Mouse (Mus musculus): ENCODE measurements around the gene Bco2.

The Bco2 gene

DNA sequence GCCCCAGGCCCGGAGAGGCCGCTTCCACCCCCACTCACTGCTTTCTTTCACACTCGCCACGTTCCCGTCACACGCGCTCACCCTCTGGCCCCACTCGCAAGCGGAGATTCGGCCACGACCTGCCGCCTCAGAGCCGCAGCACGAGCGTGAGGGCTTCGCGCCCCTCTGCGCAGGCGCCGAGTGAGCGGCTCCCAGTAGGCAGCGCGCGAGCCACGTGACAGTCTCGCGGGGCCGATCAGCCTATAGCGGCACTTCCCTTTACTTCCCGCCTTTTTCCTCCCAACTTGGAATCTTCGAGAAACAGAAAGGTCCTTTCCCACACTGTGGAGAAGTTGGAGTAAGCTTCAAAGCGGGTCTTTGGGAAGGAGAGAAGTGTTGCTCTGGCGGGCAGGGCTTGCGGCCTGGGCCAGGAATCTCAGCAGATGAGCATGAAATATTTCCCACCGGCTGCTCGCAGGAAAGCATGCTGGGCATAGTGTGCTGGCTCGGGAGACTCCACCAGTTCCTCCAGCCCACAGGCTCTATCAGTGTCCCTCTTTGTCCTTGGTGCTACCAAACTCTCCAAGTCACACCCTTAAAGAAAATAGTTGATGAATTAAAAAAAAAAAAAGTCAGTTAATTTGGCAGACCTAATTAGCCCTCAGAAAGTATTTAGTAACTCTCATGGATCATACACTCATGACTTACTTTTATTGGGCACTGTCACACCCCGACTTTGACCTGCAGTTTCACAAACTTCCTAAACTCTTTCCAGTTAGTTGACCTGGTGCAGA, 6.3 kb upstream of the Bco2 start, which contains the start of gene Tex12:
Tex12 (minus strand) TSS at position 181 of the 773 bp plus-strand sequence.
- no peak for DNase-seq

DNA sequence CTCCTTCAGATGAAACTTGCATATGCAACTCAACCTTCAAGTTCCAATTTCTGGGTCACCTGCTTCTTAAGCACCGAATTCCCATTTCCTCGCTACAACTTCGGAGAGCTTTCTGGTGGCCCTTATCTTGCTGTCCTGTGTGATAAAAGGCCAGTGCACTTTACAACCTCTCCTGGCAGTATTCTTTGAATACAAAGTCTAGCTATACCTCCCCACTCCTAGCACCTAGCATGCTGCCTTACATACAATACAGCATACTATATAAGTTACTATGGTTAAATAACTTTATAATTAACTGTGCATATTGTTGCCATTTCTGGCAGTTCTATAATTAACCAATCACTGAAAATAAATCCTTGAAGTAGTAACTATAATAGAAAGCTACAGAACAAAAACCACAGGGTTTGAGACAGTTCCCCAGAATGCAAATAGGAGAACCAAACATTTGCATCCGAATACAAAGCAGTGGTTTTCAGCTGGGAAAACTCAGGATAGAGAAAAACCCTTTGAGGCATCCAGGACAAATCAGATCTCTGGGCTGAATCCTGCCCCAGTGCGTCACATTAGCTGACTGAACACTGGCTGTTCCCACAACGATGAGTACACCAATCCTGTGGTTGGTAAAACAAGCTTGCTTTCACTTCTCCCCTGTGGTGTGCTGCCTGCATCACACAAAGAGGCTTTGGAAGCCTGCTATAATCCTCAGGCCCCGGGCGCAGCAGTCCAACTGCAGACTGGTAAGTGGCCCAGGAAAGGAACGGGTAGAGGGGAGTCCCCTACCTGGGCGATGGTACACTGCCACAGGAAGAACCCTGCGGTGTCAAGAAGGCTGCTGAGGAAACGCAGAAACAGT, 514 bp downstream of the Bco2 start, which contains the start of gene Il18:
Il18 (plus strand) TSS at position 587 of the 853 bp plus-strand sequence.
- DNase-seq = peak; percentile 33

DNA sequence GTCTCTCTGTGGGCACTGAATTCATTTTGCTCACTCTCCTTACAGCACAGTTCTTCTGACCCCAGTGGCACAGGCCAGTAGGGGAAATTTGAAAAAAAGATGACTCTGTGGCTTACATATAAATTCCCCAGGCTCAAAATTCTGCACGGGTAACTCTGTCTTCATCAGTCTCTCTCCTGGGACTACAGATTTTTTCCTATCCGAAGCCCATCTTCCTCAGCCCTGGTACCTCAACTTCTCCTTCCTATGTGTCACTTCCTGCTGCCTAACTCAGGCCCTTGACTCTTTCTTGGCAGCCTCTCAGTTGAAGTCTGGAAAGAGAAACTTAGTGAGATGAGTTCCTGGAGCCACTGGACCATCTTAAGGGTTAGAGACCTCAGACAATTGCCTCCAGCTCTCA, 1.4 kb downstream of the Bco2 start:
- no peak for DNase-seq

DNA sequence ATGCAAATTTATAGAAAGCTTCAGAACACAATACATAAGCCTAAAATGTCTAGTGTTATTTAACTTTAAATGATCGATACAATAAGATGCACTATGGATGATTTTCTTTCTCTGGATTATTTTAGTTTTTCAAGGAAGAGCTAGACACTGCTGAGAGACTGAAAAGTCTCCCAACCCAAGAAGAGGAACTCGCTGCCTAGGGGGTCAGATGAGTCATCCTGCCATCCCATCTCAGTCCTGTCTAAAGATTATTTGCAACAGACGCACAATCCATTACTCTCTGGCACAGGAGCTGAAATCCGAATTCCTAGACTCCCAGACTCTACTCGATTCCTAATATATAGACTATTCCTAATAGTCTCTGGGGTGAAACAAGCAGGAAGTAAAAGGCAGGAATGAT, 2.8 kb downstream of the Bco2 start:
- no peak for DNase-seq

DNA sequence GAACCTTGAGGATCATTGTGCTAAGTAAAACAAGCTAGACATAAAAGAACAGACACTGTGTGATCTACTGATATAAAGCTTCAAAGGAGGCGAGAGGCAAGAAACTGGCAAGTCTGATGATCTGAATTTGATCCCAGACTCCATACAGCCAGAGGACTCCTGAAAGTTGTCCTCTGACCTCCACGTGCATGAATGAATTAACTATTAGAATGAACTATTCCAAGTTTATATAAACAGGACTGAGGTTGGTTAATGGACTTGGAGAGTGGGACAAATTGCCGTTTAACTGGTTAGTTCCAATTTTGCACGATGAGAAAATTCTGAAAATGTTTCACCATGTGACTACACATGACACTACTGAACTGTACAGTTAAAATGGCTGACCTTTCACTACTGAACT, 6.0 kb downstream of the Bco2 start:
- no peak for DNase-seq

DNA sequence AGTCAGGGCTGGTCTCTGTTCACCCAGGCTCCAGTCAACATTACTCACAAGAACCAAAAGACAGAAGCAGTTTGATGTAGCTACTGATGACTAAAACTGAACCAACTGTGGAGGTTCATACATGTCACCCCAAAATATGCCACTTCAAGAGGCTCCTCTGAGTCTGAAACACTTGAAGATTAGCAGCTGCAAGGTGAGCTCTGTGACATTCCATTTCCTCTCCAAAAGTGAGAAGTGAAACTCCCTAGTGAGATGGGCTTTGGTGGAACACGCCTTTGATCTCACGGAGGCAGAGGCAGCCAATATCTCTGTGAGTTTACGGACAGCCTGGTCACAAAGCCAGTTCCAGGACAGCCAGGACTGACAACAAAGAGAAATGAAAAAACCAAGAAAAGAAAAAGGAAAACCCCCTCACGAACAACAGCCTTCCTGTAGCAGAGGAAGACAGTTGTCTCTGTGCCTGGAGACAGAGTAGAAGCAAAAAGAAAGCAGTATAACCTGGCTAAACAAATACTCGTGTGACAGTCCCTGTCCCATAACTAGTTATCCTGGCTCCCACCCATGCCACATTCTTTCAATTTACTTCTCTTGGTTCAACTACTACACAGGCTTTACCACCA, 7.0 kb downstream of the Bco2 start:
- DNase-seq = no peak

DNA sequence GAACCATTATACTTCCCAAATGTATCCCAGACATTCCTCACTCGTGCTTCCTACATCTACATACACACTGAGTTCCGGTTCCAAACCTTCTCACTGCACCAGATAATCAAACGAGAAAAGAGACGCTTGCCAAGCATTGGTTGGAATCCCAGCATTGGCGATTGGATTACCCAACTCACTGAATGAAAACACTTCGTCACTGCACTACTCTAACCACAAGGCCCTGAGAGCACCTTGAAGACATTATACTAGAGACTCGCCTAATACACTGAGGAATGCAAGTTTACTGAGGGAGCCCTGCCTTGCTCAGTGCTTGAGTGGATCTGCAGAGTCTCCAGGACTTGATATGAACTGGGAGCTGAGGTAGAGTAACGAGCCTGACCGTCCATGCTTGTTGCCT, 12.6 kb downstream of the Bco2 start:
- no peak for DNase-seq

DNA sequence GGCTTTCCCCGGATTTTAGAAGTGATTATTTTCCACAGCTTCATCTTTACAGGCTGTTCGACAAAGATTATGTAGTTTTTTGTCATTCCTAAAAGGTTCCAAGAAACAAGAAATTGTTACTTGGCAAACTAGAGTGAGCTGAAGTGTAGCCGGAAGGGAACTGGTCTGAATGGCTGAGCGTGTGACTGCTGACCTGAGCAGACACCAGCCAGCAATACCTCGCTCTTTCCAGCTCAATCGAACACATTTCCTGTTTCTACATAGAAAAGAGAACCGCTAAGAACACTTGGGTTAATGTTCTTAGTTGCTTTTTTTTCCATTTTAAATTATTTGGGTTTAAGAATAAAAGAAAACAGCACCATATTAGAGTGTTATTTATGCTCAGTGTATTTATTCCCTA, 14.8 kb downstream of the Bco2 start:
- DNase-seq = no peak

DNA sequence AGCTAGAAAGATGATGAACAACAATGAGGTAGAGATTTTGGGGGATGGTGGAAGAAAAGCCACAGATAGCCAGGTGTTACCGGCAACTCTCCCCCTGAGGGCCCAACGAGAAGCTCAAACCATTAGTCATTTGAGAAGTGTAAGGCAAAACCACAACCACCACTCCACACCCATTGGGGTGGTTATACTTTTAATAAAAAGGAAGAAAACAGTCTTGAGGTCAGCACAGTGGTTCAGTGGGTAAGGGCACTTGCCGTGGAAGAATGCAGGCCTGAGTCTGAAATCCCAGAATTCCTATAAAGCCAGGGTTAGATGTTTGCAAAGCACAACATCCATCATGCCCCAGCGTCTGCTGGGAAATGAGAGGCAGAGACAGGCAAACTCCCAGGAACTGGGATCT, 17.7 kb downstream of the Bco2 start:
- DNase-seq = no peak

DNA sequence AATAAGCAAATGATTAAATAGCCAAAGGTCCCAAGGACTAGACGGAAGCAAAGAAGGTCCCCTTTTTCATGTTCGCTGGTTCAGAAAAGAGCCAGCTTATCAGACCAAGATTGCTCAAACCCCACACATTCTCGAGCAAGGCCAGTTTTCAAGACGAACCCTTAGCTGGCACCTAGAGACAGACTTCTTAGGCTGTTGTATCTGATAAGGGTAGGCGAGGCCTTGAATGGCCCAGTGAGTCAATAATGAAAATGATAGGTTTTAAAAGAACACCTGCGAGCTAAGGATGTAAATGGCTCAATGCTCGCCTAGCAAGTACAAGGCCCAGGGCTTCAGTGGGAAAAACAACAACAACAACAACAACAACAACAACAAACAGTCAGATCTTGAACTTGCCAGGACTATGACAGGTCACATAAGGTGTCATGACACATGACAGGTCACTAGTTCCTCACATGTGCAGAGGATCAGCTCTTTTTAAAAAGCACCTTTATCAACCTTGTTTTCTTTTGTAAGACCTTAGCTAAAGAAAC, 18.3 kb downstream of the Bco2 start:
- DNase-seq = no peak

DNA sequence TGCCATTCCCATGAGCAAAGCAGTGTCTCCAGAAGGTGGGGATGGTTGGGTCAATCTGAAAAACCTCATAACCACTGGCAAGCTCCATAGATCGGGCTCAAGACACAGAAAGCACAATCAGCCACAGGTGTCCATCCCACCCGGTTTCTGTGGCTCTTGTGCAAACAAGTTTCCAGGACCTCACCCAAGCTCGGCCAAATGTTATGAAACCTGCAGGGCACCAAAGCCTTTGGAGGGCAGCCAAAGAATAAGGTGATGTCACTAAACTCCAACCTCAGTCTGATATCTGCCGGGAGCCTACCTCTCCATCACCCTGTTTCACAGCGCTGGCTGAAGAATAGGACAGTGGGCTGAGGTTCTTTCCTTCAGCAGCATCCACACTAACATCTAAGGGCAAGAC, 19.1 kb downstream of the Bco2 start:
- DNase-seq = no peak

DNA sequence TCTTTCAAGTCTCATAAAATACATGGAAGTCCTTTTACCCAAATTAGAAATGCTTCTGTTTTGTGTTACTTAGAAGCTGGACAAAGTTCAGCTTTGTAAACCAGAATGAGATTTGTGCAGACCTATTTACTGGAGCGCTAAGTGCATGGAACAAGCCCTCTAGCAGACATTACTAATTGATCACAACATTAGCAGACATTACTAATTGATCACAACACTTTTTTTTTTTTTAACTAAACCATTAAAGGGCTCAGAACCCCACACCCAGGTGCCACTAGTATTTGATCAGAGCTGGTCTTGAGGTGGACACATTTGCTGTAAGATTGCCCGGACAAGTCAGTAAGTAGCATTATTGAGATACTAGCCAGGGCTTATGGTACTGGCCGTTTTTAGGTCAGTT, 21.2 kb downstream of the Bco2 start:
- no peak for DNase-seq

DNA sequence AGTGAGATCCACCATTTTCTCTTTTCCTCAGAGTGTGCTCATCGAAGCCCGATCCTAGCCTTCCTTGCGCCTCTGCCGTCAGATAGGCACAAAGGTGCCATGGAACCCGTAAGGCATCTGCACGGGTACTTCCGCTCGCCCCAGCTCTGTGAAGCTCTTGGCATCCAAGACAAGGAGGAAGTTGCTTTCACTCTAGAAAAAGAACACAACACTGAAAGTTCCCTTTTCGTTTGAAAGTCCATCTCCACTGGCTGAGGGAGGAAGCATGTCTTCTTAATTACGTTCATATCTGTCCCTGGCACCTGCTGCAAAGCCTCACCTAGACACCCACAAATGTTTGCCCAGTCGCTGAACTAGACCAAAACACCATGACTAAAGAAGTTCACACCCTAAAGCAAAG, 21.7 kb downstream of the Bco2 start:
- no peak for DNase-seq

DNA sequence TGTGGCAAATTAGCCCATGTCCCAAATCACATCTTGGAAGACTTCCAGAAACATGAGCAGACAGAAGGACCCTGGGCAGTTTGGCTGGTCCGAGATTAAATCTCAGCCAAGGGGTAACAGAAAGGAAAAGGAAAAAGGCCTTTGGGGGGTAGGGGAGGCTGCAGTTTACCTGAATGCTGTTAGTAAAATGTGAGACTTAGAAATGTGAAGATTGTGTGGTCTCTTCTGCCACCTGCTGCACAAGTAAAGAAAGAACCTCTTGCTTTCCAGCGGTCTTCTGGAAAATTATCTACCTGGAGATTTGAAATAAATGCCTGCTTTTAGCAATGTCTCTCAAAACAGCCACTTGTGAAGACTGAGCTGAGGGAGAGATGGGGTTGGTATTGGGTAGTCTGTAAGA, 24.1 kb downstream of the Bco2 start:
- DNase-seq = no peak

DNA sequence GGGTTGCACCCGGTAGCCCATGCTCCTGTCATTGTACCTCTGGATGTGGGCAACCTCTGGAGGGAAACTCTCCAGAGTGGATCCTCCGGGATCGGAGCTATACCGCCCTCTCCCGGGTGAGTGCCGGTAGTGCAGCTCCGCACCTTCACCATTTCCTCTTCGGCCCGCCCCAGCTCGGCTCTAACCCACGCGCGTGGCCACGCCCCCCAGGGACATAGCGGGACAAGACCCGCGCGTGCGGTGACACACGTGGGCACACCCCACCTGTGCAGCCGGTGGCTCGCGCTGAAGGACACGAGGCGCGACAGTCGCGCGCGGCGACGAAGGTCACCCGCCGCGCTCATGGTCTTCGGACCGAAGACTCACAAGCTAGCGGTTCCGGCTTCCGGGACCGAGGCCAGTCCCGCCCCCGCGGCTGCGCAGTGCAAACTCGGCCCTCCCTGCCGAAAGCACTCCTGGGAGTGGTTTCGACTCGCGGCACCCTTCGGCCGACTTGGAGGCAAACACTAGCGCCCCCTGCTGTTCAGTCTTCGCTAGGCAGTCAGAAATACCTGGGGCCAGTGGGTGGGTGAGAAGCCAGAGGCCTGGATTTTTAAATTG, 26.6 kb downstream of the Bco2 start, which contains the start of gene Pts:
Pts (minus strand) TSS at position 432 of the 600 bp plus-strand sequence.
- DNase-seq = peak; percentile 98

DNA sequence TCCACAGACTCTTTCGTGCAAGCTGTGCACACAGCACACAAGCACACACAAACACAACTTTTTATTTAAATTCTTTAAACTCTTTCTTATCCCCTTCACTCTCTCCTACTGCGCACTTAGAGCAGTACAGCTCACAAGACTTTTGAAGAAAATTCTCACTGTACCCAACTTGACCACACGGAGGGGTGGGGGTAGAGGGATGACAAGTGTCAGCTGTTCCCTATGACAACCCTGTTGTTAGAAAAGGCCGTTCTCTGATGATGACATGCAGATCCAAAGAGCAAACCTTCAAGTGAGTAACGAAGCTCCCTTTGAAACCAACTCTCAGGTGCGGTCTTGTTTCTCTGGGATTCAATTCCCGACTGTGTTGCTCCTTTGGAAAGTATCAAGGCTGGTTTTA, 27.1 kb downstream of the Bco2 start:
- no peak for DNase-seq

DNA sequence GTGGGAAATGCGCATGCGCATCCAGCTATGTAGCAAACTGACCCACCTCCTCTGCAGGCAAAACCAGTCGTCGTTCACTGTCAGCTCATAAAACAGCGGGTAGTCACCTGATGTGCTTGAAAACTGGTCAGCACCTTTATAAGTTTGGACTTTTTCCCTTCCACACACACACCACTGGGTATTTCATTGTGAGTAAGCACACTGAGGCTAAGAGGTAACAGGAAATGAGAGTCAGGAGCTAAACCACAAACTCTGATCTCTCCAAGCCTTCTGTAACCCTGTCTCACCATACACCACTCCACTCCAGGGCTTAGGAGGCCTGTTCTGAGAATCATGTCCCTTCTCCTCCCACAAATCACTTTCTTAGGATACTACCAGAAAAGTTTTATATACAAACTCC, 29.4 kb downstream of the Bco2 start:
- DNase-seq = no peak

DNA sequence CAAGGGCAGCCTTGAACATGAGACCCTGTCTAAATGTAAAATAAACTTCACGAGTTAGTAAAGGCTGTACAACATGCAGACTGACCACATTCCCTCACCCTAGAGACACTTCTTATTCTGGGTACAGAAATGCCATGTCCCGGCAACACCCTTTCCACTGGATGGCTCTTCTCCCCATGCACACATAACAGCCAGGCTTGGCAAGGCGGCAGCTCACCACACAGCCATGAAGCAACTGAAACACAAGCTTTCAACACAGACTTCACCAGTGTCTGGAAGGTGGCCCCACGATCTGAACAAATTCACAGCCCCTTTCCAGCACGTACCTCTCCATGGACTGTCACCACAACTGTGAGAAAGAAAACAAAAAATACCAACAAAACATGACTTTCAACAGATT, 30.0 kb downstream of the Bco2 start:
- DNase-seq = no peak

DNA sequence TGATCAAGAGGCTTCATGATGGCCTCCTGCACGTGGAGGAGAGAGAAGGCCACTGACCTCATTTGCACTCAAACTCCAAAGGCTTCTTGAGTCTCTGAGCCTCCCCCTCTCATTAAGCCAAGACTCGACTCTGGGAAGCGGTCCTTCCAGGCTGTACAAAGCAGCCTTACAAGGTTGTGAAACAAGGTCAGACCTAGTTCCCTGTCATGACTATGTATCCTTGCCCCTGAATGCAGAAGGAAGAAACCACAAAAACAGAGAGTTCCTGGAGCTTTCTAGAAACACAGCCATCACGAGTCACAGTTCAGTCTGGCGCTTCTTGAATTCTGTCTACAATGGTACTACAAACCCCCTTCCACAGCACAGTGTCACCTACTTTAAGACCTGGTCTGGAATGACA, 32.4 kb downstream of the Bco2 start:
- DNase-seq = no peak

DNA sequence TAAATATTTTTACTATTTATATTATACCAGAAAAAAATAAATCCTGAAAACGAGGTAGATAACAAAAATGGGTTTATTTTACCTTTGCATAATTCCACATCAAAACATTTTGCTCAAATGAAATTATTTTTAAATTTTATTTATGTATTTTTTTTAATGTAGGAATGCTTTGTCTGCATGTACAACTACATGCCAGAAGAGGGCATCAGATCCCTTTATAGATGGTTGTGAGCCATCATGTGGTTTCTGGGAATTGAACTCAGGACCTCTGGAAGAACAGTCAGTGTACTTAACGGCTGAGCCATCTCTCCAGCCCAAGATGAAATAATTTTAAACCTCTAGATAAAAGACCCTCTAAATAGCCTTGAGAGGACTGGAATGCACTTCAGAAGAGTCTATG, 33.4 kb downstream of the Bco2 start:
- no peak for DNase-seq

DNA sequence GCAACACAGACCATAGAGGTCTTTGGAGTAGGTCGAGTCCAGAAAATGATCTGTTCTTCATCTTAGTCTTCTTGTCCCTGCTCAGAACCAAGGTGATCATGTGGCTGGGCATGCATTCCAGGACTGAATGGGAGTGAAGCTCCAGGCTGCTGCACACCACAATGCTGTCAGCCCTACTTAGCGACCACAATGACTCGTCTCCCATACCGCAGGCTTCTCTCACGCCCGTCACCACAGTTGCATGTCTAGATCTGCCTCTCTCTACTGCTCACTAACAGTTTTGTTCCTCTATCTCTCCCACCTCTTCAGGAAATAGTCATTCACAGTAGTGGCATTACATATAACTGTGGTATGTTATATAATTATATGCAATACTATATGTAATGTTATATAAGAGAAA, 34.2 kb downstream of the Bco2 start:
- no peak for DNase-seq

DNA sequence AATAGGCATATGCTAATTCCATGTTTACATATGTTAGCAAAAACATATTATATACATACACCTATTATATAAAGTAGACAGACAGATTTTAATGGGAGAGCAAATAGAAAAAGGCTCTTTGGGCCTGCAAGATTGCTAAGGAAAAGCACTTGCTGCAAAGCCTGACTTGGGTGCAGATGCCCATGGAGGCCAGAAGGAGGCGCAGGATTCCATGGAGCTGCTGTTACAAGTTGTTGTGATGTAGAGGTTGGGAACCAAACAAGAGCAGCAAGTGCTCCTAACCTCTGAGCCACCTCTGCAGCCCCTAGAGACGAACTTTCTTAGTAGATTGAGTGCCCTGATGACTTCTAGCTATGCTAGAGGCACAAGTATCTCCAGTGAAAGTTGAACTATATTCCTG, 36.2 kb downstream of the Bco2 start:
- no peak for DNase-seq

DNA sequence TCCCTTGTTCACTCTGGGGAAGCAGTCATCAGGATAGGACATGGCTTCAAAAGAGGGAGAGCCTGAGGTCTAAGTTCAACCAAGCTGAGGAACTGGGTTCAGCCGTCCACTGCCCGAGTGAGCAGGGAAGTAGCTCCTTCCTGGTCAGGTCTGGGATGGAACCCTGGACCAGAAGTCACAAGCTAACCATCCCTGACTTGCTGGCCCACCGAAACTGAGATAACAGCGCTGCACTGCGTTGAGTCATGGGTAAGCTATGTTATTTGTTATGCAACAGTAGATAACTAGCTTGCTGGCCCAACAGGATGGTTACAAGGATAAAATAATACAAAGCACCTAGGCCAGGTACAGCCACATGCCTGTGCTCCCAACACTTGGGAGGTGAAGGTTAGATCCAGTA, 39.5 kb downstream of the Bco2 start:
- no peak for DNase-seq

Data from right cerebral cortex, postnatal 14 days (tissue).